Mouse (Mus musculus): ENCODE data around the gene Ppp6r1.

DNA sequence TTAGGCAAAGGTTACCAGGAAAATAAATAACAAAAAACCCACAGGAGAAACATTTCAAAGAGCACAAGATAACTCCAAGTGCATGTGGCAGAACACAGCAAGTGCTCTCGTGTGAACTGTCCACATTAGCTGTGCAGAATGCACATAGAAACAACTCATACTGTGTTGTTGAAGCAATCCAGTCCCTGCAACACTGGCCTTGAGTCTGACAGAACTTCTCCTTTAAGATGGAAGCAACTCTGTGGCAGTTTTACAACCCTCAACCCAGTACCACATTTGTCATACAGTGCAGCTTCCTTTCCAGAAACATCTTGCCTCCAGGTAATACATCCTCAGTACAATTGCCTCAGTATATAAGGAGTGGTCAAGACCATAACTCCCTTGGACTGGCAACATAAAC lies 2.0 kb downstream of the Ppp6r1 start:
- TF ChIP-seq KAT2A (conservative IDR thresholded peaks at IDR 0.05; ENCODE audit: low read depth, low read length), result no peak
- no peak for TF ChIP-seq MAX (IDR thresholded peaks at IDR 0.05; ENCODE audit: low read length)
- TF ChIP-seq ZNF384 (IDR thresholded peaks at IDR 0.05; ENCODE audit: low read depth, low read length), result no peak
- no peak for TF ChIP-seq CHD1 (IDR thresholded peaks at IDR 0.05; ENCODE audit: low read depth, low read length)
- TF ChIP-seq UBTF (IDR thresholded peaks at IDR 0.05; ENCODE audit: borderline replicate concordance, insufficient read depth, low read depth, low read length), result no peak
- TF ChIP-seq ELF1 (IDR thresholded peaks at IDR 0.05; ENCODE audit: low read depth, low read length), result no peak
- no peak for TF ChIP-seq CTCF (IDR thresholded peaks at IDR 0.05 in 2 of 3, conservative IDR thresholded peaks at IDR 0.05 in 1 of 3; ENCODE audit: control insufficient read depth in 1 of 3, insufficient read depth in 1 of 3, low read depth in 2 of 3, low read length in 3 of 3, poor library complexity in 1 of 3, severe bottlenecking in 1 of 3)
- TF ChIP-seq BHLHE40 (IDR thresholded peaks at IDR 0.05; ENCODE audit: borderline replicate concordance, low read depth, low read length), result no peak
- TF ChIP-seq POLR2A (IDR thresholded peaks at IDR 0.05; ENCODE audit: control insufficient read depth in 1 of 2, insufficient read depth in 1 of 2, low read depth in 1 of 2, low read length in 2 of 2, poor library complexity in 1 of 2), result no peak
- TF ChIP-seq NRF1 (IDR thresholded peaks at IDR 0.05; ENCODE audit: insufficient read depth, low read depth, low read length, poor library complexity, severe bottlenecking), result no peak
- TF ChIP-seq EP300 (IDR thresholded peaks at IDR 0.05; ENCODE audit: low read depth in 1 of 2, low read length in 2 of 2), result no peak
- no peak for TF ChIP-seq ETS1 (IDR thresholded peaks at IDR 0.05; ENCODE audit: low read depth, low read length)
- TF ChIP-seq ZMIZ1 (IDR thresholded peaks at IDR 0.05; ENCODE audit: low read depth, low read length), result no peak
- TF ChIP-seq CHD2 (IDR thresholded peaks at IDR 0.05; ENCODE audit: low read length), result no peak

Data from MEL (cell line).